24 mouse cellular contexts compared by ENCODE assay signal in the genomic region with DNA sequence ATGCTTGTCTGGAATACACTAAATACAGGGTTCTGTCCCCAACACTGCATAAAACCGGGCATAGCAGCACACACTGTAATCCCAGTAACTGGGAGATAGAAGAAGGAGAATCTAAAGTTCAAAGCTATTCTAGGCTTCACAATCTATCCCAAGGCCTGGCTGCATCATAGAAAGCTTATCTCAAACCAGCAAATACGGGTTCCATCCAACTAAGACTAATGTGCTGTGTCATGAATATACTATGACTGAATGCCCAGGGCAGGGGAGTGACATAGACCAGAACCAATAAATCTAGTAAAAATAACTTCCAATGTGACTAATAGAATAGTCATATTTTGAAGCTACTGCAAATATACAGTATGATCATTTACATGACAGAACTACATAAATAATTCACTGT. TPM values are rescaled to one million over a fixed set of nuclear protein-coding genes. Genes with fewer than 3 reads are reported as not detected.
"Had no signal": no experiment of that assay in that cellular context is flagged by ENCODE, and none has a peak within 500 bp of the region (broad histone marks: within the 10 kb centered on the region; RNA-seq: fewer than 3 reads in every experiment).

No protein-coding gene starts in this region.

- H3K4me2 ChIP-seq: limb, embryonic 13.5 days; liver, embryonic 12.5 days; liver, embryonic 15.5 days; lung, embryonic 15.5 days; midbrain, embryonic 13.5 days; neural tube, embryonic 13.5 days; stomach, embryonic 15.5 days had no signal

- H3K4me1 ChIP-seq: limb, embryonic 13.5 days; liver, embryonic 12.5 days; liver, embryonic 15.5 days; megakaryocyte, embryonic 14.5 days; stomach, embryonic 15.5 days had no signal

- DNase-seq: kidney, postnatal 25 days; layer of hippocampus, adult 9-11 months; liver; lung, adult 18-20 months; lung, postnatal 10 days; lung, postnatal 36 days; right cerebral cortex, postnatal 25 days; spleen, adult 18-20 months; thymus, postnatal 25 days had no signal

- H3K4me3 ChIP-seq: layer of hippocampus, adult 2 months; limb, embryonic 10.5 days; limb, embryonic 13.5 days; liver, embryonic 12.5 days; liver, embryonic 15.5 days; lung, embryonic 15.5 days; megakaryocyte, embryonic 14.5 days; midbrain, embryonic 10.5 days; midbrain, embryonic 13.5 days; myocyte; neural tube, embryonic 13.5 days; stomach, embryonic 15.5 days had no signal

- H3K9me3 ChIP-seq: limb, embryonic 10.5 days; limb, embryonic 13.5 days; liver, embryonic 12.5 days; liver, embryonic 15.5 days; lung, embryonic 15.5 days; megakaryocyte, embryonic 14.5 days; midbrain, embryonic 10.5 days; midbrain, embryonic 13.5 days; neural tube, embryonic 13.5 days; stomach, embryonic 15.5 days had no signal

- H3K9ac ChIP-seq: limb, embryonic 13.5 days; liver, embryonic 12.5 days; liver, embryonic 15.5 days; lung, embryonic 15.5 days; midbrain, embryonic 13.5 days; neural tube, embryonic 13.5 days; stomach, embryonic 15.5 days had no signal

- H3K27me3 ChIP-seq: limb, embryonic 13.5 days; liver, embryonic 12.5 days; liver, embryonic 15.5 days; lung, embryonic 15.5 days; megakaryocyte, embryonic 14.5 days; midbrain, embryonic 13.5 days; neural tube, embryonic 13.5 days; stomach, embryonic 15.5 days had no signal

- ATAC-seq: liver, embryonic 12.5 days; midbrain, embryonic 13.5 days; midbrain, embryonic 16.5 days had no signal

- H3K27ac ChIP-seq: layer of hippocampus, adult 2 months; limb, embryonic 10.5 days; limb, embryonic 13.5 days; liver, embryonic 12.5 days; liver, embryonic 15.5 days; lung, embryonic 15.5 days; midbrain, embryonic 10.5 days; midbrain, embryonic 13.5 days; neural tube, embryonic 13.5 days; stomach, embryonic 15.5 days had no signal

- H3K36me3 ChIP-seq: limb, embryonic 10.5 days; limb, embryonic 13.5 days; liver, embryonic 12.5 days; liver, embryonic 15.5 days; lung, embryonic 15.5 days; midbrain, embryonic 10.5 days; midbrain, embryonic 13.5 days; neural tube, embryonic 13.5 days; stomach, embryonic 15.5 days had no signal

RNA-seq across cellular contexts. Expression of a gene that starts 35.0 kb away (rescaled TPM):
- total RNA-seq: monocyte, adult 5-6 weeks; neutrophil, adult 5-6 weeks had no signal
- polyA plus RNA-seq: myocyte had no signal
